Mouse (Mus musculus) lung, postnatal 0 days (tissue): ENCODE measurements around the gene Crhr2.

Experiments
- CTCF ChIP-seq: IDR thresholded peaks from 2 replicates; pipeline ENCODE4 v1.5.1; 2016; ENCODE audit warnings: antibody characterized with exemption, mild to moderate bottlenecking
- EP300 ChIP-seq: IDR thresholded peaks from 2 replicates; pipeline ENCODE4 v1.6.1; 2016; ENCODE audit warnings: antibody characterized with exemption, mild to moderate bottlenecking, control low read depth

DNA sequence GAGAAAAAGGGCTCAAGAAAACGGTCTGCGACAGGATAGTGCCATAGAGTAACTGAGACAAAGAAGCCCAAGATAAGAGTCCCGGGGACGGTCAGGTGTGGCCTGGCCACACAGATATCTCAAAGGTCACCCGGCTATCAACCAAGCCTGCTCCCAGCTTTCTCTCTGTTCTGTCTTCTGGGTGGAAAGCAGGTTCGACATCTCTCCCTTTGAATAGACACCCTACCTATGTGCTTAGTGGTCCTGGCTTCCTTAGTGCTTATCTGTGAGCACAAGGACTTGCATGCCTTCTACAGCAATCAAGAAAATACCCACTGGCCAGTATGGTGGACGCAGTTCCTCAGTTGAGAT is 68.4 kb downstream of the Crhr2 start:
- TF ChIP-seq CTCF (no peak), EP300 (no peak)
